Mouse (Mus musculus): Measurements from ENCODE around the gene Tacc3.

DNA sequence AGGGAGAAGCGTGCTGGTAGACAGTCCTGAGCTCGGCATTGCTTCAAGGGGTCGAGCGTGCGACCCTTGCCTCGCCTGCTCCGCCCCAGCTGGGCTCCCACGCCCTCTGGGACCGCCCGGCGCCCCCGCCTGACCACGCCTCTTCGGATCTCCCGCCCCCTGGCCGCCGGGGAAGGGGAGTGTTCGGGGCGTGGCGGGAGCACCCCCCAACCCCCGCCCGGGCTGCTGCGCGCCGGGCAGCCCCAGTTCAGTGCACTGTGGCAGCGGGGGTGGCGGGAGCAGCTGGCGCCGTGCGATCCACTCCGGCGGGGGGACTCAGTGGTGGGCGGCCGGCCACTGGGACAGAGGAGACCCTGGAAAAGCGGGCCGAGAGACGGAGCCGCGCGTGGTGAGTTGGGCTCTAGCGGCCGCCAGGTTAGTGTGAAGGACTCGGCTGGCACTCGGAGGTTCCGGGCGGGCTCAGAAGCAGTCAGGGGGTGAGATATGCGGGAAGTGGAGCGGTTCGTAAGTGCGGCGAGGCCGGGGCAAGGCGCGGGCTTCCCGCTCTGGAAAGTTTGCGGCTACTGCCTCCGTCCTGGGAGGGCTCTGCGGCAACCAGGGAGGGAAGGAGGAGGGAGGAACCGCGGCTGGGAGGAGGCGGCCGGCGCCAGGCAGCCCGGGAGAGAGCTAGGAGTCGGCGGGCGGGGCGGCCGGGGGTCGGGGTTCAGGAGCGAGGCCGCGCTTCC, 63.8 kb downstream of the Tacc3 start, which contains the start of gene Fgfr3:
- TF ChIP-seq GATA1 (IDR thresholded peaks at IDR 0.05; ENCODE audit: borderline replicate concordance, low read length), result no peak
- TF ChIP-seq FLI1 (IDR thresholded peaks at IDR 0.05; ENCODE audit: low read length), result no peak

Data from megakaryocyte, embryonic 14.5 days (primary cell).